Mouse (Mus musculus): Measurements from ENCODE around the gene Ttc28.

GRCm38 (mm10) chr5:111158266-111158665, 278.7 kb downstream of the Ttc28 start:
- TF ChIP-seq CTCF (IDR thresholded peaks at IDR 0.05; ENCODE audit: borderline replicate concordance, insufficient read depth, low read depth, low read length) (no peak), POLR2A (IDR thresholded peaks at IDR 0.05; ENCODE audit: borderline replicate concordance, insufficient read depth, low read length) (no peak)
